Mouse (Mus musculus): ENCODE measurements around the gene Shkbp1. TPM values are rescaled to one million over a fixed set of nuclear protein-coding genes. Genes with fewer than 3 reads are reported as not detected.

The Shkbp1 gene
- total RNA-seq, 1 experiment from 2014 or later, result 69.9 TPM

DNA sequence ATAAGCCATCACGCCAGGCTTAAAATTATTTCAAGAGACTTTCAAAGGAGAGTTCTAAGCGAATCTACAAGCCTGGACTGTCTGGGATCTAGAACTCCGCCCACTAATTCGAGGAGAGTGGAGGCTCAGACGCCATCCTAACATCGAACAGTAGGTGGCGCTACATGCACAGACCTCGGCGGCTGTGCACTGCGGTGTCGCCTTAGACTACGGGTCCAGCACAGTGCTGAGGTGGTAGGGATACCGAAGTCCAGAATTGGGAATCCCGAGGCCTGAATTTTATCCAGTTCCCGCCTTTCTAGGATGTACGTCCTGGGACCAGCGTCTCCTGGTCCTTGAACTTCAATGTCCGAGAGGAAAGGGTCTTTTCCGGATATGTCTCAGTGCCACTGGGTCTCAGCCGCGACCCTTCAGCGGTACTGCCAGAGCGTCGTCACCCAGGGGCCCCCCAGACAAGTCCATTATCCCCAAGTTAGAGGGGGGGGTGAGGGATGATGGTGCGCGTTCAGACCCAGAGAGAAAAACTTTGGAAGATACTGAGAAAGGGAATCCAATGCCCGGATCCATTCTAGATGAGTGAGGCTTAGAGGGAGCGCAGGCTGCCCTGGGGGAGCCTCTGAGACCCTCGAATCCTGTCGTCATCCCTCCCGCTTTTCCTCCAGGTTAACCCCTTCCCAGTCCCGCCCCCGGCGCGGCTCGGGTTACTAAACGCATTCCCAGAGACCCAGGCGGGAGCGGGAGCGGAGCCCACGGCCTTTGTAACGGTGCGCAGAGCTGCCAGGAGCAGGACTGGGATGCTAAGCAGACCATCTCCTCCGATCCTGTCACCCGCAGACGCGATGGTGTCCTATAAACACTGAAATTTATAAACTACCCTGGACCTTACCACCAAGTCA lies 19.6 kb downstream of the Shkbp1 start:
- ATAC-seq (ENCODE audit: extremely low read depth, insufficient number of reproducible peaks, low FRiP score, poor library complexity, severe bottlenecking), result peak; percentile 78

DNA sequence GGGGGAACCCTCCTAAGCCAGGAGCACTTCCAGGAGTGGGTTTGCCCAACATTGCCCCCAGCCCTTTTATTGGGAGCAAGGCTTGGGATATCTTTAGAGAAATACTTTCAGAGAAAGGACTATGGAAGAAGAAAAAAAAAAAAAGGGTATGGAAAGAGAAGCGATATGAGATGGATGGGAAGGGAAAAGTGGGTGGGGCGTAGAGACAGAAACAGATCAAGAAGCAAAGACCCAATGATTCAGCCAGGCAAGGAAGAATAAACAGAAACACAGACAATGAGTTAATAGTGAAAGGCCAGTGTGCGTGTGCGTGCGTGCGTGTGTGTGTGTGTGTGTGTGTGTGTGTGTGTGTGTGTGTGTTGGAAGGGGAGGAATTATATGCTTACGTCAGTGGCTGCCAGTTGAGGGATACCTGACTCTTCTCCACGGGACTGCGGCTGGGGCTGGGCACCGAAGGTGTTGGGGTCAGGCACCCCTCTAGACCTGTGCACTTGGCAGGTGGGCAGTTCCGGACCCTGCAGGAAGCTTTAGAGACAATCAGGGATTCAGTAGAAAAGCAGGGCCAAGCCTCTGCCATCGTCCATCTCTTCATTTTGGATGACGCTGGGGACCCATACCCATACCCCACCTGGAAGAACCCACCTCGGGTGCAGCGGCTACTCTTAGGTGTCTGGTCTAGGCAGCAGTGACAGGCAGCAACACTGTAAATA lies 20.7 kb downstream of the Shkbp1 start:
- no peak for ATAC-seq (ENCODE audit: extremely low read depth, insufficient number of reproducible peaks, low FRiP score, poor library complexity, severe bottlenecking)

DNA sequence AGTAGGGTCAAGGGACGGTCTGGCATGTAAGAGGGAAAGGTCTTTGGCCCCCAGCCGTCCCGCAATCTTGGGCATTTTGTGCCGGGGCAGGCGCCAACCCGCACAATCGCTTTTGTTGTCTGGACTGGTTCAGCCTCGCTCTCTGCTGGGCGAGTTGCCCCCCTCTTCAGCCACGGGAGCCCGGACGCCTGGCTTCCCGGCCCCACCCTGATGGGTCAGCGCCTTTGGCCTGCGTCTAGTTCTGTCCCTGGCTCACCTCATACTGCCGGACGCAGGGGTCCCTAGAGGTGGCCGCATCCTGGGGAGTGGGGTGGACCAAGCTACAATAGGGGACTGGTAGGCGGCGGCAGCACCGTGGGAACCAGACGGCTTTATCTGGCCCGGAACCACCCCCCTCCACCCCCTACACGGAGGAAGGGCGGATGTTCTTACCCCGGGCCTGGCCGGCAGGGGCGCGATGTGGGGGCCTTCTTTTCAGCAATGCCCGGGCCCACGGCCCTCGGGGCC lies 21.4 kb downstream of the Shkbp1 start:
- no peak for ATAC-seq (ENCODE audit: extremely low read depth, insufficient number of reproducible peaks, low FRiP score, poor library complexity, severe bottlenecking)

DNA sequence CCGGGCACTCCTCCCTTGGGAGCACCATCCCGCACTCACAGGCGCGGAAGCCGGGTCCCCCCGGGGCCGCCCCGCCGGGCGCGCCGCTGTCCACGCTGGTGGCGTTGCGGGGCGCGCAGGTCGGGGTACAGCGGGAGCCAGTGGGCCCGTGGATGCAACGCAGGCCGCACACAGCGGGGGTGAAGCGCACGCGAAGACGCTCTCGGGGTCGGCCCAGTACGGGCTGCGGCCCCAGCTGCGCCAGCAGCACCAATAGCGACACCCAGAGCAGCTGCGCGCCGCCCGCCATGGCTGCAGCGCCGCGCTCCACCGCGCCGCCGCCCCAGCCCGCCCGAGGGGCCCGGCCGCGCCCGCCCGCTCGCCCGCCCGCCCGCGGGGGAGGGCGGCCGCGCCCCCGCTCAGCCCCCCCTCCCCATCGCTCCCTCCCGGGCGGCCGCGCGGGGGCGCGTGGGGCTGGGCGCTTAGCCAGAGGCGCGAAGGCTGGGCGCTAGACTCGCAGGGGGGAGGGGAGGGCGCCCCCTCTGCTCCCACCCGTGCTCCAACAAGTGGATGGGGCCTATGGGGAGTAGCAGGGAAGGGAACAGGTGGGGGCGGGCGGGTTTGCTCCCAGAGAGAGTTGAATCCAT lies 22.4 kb downstream of the Shkbp1 start:
- ATAC-seq (ENCODE audit: extremely low read depth, insufficient number of reproducible peaks, low FRiP score, poor library complexity, severe bottlenecking), result no peak

DNA sequence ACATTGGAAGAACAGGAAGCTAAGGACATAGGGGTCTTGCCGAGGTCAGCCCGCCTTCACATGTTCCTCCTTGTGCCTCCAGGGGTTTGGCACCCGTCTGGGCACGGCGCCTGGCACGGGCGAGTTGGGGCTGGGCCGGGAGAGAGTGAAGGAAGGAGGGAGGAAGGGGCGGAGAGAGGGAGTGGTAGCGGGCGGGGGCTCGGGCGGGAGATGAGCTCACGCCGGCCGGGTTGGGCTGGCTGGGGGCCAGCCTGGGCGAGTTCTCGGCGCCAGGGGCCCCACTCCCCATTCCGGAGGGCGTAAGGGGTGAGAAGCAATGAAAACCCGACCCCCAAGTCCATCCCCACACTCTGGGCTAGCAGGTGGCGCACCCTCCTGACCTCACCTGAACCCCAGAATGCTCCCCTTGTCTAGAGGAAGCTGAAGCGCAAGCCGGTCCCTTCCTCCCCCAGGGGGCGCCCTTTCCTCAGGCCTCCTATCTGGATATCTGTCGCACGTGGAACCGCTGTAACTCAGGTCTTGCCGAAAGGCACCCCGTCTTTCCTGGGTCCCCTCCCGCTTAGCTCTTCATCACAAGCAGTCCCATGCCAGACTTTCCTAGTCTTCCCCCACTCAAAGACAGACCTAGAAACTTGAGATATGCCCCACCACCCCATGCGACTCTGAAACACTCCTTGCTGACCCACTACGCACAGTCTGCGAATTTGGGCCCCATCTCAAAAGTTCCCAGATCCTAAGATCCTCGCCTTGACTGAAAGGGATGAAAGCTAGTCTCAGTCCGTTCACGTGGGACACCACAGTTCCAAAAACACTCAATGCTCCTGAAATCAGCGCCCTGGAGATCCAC lies 23.2 kb downstream of the Shkbp1 start:
- peak; percentile 49; the same call in 1 of the 2 replicates for ATAC-seq (ENCODE audit: extremely low read depth, insufficient number of reproducible peaks, low FRiP score, poor library complexity, severe bottlenecking)

DNA sequence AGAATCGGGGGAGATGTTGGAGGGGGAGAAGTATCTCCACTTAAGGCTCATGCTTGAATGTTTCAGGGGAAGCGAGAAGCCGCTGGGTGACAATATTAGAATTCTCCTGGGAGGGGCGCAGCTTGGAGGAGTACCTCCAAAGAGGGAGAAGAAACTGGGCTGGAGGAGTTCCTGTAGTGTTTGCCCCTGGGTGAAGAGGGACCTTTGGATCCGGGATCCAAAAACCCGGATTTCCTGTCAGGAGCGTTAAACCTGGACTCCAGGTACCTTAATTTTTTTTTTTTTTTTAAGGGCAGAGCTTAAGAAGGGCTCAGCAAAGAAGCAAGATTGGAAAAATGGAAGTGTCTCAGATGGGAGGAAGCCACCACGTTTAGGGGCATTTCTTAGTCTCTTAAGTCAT lies 24.0 kb downstream of the Shkbp1 start:
- ATAC-seq (ENCODE audit: extremely low read depth, insufficient number of reproducible peaks, low FRiP score, poor library complexity, severe bottlenecking), result no peak

DNA sequence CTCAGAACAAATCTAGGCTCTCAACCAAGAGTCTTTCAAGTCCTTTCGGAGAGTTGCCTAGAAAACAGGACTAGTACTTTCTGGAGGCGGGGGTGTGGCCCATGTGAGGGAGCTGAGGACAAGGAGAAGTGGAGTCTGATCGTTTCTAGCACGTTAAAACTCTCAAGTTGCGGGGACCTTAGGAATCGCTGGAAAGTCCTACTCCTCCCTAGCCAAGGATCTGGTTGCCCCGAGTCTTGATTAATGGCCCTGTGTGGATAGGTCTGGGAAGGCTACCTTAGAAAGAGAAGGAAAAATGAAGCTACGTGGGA lies 24.3 kb downstream of the Shkbp1 start:
- ATAC-seq (ENCODE audit: extremely low read depth, insufficient number of reproducible peaks, low FRiP score, poor library complexity, severe bottlenecking), result no peak

DNA sequence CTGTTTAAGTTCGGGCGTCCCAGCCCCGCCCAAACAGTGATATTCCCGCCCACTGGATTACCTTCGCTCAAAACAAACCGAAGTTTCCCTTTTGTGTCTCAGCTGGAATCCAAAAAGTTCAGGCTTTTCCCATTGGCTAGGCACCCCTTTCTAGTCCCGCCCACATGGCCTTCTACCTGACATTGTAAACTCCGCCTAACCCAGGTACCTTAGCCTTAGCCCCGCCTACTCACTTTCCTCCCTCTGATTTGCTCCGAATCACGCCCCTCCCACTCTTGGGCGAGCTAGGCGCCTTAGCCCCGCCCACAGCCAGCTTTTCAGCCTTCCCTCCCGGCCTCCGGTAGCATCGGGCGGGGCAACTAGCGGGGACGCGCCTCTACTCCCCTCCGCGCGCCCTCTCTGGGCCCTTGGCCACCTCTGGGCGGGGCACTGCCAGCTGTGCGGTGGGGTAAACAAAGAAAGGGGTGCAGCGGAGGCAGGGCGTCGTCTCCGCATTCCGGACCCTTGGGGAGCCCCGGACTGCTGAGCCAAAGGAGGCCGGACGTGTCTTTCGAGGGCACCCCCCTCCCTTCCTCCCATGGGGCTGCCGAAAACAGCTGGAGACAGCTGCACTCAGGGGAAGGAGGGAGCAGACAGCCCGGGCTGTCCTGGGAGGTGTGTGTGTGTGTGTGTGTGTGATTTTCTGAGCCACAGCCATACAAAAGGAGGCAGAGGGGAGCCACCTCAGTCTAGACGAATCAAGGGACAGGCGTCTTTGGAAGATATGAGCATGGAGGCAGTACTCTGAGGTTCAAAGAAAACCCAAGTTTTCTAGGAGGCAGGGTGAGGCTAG lies 24.9 kb downstream of the Shkbp1 start:
- peak; percentile 48 for ATAC-seq (ENCODE audit: extremely low read depth, insufficient number of reproducible peaks, low FRiP score, poor library complexity, severe bottlenecking)

DNA sequence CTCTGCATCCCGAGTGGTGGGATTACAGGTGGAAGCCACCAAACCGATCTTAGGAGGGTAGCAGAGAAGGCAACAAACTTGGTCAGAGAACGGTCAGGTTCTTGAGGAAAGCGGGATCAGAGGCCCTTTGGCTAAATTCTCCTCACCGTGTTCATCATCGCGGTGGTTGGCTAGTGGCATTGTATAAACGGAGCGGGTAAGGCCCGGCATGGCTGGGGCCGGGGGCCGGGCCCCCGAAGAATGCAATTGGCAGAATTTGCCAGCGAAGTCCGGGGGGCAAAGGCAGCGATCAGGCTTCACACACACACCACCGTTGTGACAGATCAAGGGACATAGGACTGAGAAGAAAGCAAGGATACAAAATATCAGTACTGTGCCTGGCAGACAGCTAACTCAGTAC lies 25.8 kb downstream of the Shkbp1 start:
- no peak for ATAC-seq (ENCODE audit: extremely low read depth, insufficient number of reproducible peaks, low FRiP score, poor library complexity, severe bottlenecking)

DNA sequence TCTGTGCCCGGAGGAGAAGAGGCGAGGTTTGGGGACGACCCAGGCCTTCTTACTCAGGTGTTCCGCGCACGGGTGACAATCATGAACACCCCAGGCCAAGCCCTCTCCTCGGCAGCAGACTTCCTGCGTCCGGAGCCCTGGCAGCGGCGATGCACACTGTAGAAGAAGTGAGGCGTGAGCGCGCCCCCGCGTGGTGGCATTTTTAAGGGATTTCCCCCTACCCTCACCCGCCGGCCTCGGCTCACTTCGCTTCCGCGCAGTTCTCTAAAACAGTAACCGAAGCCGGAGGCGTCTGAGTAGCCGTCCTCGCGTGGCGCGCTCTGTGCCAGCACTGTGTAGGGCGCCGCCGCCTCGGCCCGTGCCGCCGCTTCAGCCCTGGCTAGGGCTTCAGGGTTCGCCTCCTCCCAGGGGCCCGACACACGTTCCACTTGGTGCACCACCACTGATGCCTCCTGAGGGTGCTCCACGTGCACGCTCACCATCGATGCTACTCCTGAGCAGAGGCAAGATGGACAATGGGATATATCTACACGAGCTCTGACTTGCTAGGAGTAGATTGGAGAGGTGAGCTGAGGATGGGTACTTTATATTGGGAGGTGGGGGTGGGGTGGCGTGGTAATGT lies 26.4 kb downstream of the Shkbp1 start:
- ATAC-seq (ENCODE audit: extremely low read depth, insufficient number of reproducible peaks, low FRiP score, poor library complexity, severe bottlenecking), result peak; percentile 65

DNA sequence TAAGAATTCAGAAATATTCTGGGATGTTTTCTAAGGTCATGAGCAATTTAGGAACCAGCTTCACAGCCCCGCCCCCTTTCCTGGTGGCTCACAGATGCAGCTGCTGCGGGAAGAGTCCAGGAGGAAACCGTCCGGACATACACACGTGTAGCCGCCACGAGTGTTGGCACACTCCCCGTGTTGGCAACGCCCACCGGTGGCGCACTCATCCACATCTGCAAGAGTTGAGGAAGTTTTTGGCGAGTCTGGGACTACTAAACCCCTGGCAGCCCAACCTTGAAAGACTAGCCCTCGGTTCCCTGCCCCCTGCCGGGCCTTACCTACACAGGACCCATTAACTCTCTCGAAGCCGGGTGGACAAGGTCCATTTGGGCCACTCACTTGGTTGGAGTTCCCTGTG lies 27.2 kb downstream of the Shkbp1 start:
- ATAC-seq (ENCODE audit: extremely low read depth, insufficient number of reproducible peaks, low FRiP score, poor library complexity, severe bottlenecking), result no peak

DNA sequence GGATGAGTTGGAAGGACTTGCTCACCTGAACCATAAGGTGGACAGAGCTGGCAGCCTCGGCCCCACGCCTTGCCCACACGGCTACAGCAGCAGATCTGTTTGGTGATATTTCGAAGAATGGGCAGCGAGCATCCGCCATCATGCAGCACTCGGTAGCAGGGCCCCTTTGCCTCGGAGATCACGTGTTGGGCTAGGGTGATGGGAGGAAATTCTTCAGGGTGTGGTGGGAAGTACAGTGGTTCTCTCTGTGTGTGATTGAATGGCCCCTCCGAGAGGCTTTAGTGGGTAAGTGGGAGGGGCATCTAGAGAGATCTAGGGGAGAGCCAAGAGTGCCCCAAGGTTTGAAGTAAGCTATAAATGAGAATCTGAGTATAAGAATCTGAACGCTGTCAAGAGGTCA lies 27.7 kb downstream of the Shkbp1 start:
- no peak for ATAC-seq (ENCODE audit: extremely low read depth, insufficient number of reproducible peaks, low FRiP score, poor library complexity, severe bottlenecking)

DNA sequence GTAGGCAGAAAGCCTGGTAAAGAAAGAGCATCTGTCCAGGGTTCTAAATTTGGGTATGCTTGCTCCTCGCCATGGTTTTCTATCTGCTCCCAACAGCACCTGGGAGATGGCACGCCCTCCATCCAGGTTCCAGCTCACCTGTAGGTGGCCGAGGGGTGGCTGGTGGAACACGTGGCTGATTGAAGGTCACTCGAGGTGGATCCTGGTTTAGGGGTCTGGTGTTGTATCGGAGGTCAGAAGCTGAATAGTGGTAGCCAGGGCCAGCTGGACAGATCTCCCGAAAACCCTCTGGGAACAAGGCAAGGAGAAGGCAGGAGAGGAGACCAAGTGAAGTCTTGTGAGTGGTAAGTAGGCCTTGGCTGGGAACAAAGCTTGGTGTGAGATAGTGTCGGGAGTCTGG lies 28.3 kb downstream of the Shkbp1 start:
- ATAC-seq (ENCODE audit: extremely low read depth, insufficient number of reproducible peaks, low FRiP score, poor library complexity, severe bottlenecking), result no peak

DNA sequence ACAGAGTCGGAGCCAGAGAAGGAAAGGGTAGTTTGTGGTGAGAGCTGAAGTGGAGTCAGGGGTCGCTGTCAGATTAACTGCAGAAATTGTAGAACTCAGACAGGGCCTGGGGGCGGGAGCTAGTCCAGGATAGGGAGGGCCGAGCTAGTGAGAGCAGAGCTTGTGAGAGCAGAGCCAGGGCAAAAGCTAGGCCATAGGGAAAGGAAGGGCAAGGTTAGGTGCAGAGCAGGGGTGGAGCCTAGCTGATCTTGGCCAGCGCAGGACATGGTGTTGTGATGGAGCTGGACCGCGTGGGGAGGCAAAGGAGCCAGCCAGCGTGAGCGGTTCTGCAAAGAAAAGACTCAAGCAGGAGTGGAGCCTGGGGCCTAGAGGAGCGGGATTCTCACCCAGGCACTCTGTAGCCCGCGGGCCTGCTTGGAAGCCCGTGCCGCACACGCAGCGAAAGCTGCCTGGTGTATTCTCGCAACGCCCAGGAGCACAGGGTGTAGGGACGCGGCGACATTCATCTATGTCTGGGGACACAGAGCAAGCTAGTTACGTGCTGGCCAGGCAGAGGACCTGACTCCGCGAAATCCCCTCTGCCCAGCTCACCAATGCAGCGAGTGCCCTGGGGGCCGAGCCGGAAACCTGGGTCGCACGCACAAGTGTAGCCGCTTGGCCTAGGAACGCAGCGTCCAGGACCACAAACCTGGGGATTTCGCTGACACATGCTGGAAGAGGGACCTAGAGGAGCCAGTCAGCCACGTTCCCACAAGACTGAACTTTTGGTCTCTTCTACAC lies 29.5 kb downstream of the Shkbp1 start:
- no peak for ATAC-seq (ENCODE audit: extremely low read depth, insufficient number of reproducible peaks, low FRiP score, poor library complexity, severe bottlenecking)

DNA sequence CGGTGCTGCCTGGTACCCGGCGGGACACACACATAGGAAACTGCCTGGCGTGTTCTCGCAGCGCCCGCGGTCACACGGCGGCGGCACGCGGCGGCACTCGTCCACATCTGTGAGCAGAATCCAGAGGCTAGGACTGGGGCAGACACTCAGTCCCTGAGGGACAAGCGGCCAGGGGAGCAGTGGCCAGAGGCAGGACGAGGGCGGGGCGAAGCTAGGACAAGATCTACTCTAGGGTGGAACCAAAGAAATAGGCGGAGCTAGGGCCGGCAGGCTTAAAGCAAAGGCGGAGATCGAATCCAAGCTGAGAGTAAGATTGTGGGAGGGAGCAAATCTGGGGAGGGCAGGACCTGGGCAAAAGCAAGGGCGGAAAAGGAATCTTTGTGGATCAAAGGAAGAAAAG lies 30.1 kb downstream of the Shkbp1 start:
- ATAC-seq (ENCODE audit: extremely low read depth, insufficient number of reproducible peaks, low FRiP score, poor library complexity, severe bottlenecking), result no peak

DNA sequence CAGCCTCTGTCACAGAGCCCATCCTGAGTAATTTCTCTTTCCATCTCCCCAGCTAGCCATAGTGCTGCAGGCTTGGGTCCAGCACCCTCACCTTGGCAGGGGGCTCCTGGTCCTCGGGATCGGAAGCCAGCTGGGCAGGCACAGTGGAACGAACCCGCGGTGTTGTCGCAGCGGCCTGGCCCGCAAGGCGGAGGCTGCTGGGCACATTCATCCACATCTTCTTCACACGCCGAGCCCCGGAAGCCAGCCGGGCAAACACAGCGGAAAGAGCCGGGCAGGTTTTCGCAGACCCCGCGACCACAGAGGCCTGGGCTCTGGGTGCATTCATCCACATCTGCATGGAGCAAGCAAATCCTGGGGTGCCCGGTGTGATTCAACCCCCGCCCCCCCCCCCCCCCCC lies 30.9 kb downstream of the Shkbp1 start:
- ATAC-seq (ENCODE audit: extremely low read depth, insufficient number of reproducible peaks, low FRiP score, poor library complexity, severe bottlenecking), result no peak

DNA sequence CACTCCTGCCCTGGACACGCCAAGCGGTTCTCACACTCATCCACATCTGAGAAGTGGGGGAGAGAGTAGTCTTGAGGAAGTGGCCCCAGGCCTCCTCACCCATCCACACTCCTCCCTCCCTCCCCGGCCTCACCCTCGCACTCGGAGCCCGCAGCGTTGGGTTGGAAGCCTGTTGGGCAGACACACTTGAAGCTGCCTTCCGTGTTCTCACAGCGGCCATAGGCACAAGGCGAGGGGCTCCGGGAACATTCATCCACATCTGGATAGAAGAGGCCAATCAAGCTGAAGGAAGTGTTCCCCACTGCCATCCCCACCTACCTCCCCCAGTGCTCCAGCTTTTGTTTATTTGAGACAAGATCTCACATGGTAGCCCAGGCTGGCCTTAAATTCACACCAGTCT lies 31.7 kb downstream of the Shkbp1 start:
- no peak for ATAC-seq (ENCODE audit: extremely low read depth, insufficient number of reproducible peaks, low FRiP score, poor library complexity, severe bottlenecking)
